Mouse (Mus musculus) yolk sac, embryonic 10.5 days (tissue): ENCODE data around the gene Lor.

ENCODE experiments used
- DNase-seq: peaks from one replicate; pipeline ENCODE4 v3.0.0-alpha.2; 2017; ENCODE audit warnings: low spot score

The Lor gene

DNA sequence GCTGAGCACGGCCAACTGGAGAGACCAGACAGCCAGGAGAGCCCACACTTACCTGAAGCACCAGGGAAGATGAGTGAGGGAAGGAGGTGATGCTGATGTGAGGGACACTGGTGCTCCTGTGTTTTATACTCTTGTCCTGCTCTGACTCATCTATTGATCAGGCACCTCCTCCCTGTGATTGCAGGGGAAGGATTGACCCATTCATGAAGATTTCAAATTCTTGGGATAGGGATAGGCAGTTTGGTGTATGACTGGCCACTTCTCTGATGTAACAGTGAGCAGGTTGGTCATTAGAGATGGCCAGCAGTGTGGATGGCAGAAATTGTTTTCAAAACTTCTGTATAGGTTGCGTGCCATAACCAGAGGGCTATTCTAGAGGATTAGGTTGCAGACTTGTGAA lies at the start of gene Lor:
Lor (minus strand) TSS at position 101 of the 400 bp plus-strand sequence.
- DNase-seq, result no peak

DNA sequence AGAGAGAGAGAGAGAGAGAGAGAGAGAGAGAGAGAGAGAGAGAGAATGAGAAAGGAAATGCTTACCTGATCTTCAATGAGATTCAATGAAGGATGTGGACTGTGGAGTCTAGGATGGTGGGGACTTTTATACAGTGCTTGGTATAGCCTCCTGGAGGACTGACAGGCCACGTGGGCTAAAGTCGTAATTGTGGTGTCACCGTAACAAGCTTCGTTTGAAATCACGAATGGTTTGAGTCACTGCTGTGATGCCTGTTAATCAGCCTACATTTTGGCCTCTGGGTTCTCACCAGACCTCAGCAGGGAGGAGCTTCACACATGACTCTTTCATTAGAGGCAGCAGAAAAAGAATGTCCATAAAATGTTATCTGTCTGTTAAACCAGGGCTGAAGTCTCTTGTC lies 40.9 kb upstream of the Lor start, which contains the start of gene Prr9:
Prr9 (minus strand) TSS at position 101 of the 400 bp plus-strand sequence.
- DNase-seq, result no peak

DNA sequence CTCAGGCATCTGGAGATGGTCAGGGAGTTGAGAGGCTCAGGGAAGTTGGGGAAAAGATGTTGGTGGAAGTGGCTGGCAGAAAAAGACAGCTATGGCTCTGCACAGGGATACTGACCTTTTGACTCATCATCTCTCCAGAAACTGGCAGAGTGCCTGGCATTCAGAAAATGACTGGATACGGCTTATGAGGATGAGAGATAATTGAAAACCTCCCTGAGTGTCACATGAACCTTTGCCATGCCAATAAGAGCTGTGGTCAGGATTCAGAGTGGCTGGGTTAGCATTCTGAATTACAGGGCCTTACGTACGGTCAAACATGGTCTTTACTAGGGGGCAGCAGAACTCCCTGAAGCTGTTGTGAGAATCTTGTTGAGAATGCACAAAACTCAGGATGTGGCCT lies 38.0 kb upstream of the Lor start:
- DNase-seq, result no peak

DNA sequence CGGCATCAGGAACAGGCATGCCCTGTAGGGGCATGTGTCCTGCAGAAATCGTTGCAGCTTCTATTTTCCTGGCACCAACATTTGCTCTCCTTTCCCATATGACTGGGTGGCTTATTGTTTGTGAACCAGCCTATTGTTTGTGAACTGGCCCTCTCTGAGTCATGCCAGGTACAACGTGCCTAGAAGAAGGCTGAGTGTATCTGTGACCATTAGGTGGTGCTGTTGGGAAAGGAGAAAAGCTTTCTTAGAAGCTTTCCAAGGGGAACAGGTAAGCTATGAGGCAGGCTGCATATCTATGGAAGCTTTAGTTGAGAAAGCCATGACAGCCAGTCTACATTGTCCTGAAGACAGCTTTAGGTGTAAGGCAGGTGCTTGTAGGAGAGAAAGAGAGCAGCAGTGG lies 35.0 kb upstream of the Lor start:
- DNase-seq, result peak; percentile 10

DNA sequence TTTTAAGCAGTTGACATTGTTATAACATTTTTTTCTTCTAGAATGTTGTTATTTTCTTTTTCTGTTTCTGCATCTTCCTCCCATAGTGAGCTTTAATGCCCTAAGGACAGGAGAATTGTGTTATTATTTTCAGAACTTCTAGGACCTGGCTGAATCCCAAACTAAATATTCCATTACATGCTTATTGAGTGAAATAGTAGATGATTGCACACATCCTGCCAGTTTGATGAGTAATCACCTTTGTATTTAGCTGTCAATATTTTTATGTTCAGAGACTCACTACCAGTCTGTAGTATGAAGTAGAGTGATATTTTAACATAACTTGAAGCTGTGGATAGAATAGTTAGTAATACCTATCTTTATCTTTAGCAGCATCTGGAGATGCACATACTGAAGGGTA lies 28.6 kb upstream of the Lor start:
- no peak for DNase-seq

DNA sequence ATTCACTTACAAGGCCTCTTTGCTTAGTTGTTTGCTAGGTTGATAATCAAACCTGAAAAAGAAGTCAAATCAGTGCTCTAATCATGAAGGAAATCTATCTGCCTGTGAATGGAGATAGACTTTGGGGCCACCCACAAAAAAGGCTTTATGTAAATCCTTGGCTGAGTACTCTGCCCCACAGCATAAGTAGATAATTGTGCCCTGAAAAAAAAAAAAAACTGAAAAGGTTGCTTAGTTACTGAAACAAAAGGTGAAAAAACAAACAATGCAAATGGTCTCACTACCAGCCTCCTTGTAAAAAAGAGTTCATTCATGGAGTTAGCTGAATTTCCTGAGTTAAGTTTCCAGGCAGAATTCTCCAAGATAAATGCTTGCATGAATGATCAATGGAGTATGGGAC lies 27.8 kb upstream of the Lor start:
- DNase-seq, result no peak

DNA sequence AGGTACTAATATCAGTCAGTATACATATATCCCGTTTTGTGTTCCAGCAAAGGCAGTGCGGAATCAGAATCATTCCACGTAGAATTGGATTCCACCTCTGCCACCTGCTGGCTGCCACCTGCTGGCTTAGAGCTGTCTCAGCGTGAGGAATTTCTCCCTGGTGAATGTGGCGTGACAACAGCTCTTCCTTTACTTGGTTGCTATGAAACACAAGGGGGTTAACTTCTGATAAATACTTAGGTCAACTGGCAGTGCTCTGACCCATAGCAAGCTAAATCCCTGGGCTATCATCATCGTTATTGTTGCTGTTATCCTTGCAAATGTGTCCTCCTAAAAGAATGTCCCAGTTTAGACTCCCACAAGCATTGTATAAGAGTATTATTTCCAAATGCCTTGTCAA lies 23.6 kb upstream of the Lor start:
- no peak for DNase-seq

DNA sequence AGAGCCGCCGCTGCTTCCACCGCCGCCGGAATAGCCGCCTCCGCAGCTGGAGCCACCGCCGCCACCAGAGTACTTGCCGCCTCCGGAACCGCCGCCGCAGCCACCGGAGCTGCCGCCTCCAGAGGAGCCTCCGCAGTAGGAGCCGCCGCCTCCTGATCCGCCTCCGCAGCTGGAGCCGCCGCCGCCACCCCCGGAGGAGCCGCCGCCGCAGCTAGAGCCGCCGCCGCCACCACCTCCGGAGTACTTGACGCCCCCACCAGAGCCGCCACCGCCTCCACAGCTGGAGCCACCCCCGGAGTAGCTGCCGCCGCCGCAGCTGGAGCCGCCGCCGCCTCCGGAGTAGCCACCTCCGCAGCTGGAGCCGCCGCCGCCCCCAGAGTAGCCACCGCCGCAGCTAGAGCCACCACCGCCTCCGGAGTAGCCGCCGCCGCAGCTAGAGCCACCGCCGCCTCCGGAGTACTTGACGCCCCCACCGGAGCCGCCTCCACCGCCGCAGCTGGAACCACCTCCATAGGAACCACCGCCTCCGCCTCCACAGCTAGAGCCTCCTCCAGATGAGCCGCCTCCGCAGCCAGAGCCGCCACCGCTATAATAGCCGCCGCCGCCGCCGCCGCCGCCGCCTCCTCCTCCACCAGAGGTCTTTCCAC lies 1.5 kb downstream of the Lor start:
- peak; percentile 61 for DNase-seq

DNA sequence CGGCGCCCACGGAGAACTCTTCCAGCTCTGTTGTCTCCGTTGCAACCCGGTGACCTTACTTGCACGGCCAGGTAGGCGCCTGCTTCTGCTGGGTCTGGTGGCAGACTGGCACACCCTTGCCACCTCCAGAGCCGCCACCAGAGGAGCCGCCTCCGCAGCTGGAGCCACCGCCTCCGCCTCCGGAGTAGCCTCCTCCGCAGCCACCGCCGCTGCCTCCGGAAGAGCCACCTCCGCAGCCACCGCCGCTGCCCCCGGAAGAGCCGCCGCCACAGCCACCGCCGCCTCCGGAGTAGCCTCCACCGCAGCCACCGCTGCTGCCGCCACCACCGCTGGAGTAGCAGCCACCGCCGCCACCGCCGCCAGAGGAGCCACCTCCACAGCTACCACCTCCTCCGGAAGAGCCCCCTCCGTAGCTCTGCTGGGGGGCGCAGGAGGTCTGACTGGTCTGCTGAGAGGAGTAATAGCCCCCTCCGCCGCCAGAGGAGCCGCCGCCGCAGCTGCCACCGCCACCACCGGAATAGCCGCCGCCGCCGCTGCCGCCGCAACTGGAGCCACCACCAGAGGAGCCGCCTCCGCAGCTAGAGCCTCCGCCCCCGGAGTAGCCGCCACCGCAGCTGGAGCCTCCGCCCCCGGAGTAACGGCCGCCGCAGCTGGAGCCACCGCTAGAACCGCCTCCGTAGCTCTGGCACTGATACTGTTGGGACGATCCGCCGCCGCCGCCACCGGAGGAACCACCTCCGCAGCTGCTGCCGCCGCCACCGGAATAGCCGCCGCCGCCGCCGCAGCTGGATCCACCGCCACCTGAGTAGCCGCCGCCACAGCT lies 2.3 kb downstream of the Lor start:
- DNase-seq, result peak; percentile 68

DNA sequence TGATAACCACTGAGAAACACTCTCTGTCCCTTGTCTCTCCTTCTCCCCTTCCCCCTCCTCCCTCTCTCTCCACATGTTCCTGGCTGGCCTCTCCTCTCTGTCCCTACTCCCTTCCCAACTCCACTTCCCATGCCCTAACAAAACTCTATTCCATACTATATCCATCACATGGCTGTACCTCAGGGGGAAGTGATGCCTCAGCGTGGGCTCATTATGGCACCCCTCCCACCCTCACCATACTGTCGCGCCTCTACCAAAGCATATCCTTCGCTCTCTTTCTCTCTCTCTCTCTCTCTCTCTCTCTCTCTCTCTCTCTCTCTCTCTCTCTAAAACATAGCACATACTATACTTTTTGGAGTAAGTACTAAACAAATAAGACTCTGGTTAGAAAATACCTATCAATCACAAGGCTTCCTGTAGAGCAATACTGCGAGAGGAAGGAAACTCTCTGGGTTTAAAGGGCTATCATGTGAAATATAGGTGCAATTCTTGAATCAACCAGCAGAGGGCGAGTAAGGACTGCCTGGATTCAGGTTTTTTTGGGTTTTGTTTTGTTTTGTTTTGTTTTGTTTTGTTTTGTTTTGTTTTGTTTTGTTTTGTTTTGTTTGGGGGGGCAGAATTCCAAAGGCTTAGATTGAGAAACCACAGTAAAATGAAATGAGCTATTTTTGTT lies 32.4 kb downstream of the Lor start:
- DNase-seq, result no peak

DNA sequence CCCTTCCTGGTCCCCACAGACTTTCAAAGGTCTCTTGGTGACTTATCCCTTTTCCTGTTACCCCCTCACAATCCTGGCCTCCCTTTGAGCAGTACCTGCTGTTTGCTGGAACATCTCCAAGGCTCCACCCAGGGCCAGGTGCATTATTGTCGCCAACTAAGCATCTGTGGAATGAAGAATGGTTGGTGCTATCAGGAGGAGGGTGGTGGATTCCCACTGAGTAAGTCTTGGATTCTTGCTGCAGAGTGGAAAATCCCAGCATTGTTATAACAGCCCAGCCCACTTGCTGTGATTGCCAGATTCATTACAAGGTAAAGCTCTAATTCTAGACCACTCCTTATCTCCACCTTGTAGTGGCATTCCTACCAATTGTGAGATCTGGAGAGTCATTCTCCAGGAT lies 49.0 kb downstream of the Lor start:
- DNase-seq, result no peak

DNA sequence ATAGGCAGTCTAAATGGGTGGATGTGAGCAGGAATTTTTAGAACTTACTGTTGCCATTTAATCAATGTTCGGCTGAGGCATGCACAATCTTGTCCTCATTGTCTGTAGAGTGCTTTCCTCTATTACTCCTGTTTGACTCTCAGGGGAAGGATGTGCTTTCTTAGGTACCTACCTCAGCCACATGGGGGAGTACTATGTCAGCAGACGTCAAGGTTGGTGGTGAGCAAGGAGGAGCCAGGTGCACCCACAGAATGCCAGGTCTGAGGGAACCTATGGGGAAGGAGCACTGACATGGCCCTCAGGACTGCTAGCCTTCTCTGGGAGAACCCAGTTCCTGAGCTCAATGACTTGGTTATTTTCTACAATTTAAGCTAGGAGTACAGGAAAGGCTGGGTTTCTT lies 49.7 kb downstream of the Lor start:
- no peak for DNase-seq
